Mouse (Mus musculus): ENCODE results near the gene Map7d1.
"Not testable (repeated sequence)": the region's sequence is repeated elsewhere in the genome, so short reads cannot be mapped to it uniquely, and the experiment has no call there.

Gene Map7d1

DNA sequence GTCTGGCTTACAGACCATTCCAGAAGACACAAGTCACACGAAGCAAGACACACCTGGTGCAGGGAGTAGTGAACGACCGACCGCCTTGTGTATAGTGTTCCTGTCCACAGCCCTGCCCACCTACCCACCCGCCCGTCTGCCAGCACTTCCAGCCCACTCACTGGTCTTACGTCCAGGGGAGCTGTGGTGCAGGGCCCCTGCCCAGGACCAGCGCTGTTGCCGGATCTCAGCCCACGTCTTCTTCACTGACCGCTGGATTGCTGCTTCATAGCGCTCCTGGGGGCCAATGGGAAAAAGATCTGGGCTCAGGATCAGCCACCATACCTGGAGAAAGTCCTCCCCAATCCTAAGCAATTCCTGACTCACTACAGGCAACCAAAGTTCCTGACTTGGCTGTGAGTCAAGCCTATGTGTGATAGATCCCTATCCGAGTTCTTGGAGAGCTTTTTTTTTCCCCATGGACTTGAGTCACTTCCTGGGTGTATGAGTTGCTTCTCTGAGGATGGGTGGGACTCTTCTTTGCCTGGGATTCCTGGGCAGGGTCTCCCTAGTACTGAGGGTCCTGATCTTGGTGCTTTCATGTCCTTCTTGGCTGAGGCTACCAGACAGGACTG is 16.2 kb downstream of the Map7d1 start:
- DNase-seq (ENCODE audit: low spot score), result no peak

DNA sequence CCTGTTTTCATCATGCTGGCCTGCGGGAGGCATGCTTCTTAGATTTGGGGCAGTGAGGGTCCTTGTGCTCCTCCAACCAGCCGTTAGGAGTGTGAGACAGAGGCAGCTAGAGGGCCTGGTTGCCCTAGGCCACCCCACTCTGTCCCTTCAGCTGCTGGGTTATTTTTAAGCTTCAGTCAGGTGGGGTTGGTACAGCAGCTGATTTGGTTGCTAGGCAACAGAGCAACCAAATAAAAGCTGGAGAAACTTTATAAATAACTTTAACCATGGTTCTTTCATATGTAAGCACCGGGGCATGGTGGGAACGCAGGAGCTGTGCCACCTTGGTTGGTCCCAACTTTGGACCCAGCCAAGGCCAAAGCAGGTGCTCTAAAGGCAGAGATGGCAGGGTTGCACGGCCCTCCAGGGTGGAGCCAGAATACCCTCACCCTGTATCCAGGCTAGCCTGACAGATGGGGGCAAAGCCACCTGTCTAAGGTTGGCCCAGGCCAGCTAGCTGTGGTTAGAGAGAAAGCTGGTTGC is 18.4 kb downstream of the Map7d1 start:
- DNase-seq (ENCODE audit: low spot score), result no peak

GRCm38 (mm10) chr4:126236467-126237280 is 19.5 kb downstream of the Map7d1 start:
- DNase-seq (ENCODE audit: low spot score), result no peak

- DNase-seq (ENCODE audit: low spot score), result no peak
These were observed 21.0 kb downstream of the Map7d1 start for GRCm38 (mm10) chr4:126235191-126235590.

- DNase-seq (ENCODE audit: low spot score), result no peak
These were observed 21.5 kb downstream of the Map7d1 start for GRCm38 (mm10) chr4:126234496-126235175.

DNA sequence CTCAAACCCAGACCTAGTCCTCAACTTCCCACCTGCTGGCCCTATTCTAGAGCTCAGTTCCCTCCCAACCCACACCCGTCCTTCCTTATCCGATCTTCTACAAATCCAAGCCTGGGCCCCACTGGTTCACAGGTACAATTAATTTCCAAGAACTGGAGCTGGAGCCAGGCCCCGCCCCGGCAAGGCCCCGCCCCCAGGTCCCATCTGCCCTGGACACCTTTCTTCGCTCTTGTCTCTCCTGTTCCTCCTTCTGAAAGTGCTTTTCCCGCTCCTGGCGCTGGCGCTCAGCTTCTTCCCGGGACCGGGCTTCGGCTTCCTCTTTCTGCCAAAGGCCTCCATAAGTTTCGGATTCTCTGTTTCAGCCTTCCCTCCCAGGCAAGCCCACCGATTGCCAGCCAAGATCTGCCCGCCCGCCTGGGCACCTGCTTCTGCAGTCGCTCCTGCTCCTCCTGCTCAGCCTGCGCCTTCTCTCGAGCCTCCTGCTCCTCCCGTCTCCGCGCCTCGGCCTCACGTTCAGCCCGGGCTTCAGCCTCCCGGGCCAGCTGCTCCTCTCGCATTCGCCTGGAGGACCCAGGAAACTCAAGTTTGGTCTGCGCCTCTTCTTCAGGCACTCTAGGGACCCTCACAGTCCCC is 22.4 kb downstream of the Map7d1 start:
- DNase-seq (ENCODE audit: low spot score), result no peak

DNA sequence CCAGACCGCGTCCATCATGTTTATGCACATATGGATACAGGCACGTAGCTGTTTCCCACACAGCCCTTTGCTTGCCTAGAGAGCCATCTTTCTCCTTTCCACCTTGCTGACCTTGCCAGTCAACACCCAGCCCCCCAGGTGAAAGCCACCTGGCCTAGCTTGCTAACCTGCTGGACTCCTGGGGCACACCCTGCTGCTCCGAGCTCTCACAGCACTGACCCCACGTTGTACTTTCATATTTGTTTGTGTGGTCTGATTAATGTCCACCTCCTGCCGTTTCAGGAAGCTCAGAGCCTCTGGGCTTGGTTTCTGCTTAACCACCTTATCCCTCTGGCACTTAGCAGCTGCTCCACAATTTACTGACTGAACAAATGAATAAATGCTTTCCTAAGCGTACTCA is 26.2 kb downstream of the Map7d1 start:
- no peak for DNase-seq (ENCODE audit: low spot score)

- no peak for DNase-seq (ENCODE audit: low spot score)
These were observed 28.0 kb downstream of the Map7d1 start for GRCm38 (mm10) chr4:126228144-126228543.

GRCm38 (mm10) chr4:126227077-126227761 is 28.9 kb downstream of the Map7d1 start:
- peak; percentile 73 for DNase-seq (ENCODE audit: low spot score)

- DNase-seq (ENCODE audit: low spot score), result no peak
These were observed 29.5 kb downstream of the Map7d1 start for GRCm38 (mm10) chr4:126226640-126227039.

DNA sequence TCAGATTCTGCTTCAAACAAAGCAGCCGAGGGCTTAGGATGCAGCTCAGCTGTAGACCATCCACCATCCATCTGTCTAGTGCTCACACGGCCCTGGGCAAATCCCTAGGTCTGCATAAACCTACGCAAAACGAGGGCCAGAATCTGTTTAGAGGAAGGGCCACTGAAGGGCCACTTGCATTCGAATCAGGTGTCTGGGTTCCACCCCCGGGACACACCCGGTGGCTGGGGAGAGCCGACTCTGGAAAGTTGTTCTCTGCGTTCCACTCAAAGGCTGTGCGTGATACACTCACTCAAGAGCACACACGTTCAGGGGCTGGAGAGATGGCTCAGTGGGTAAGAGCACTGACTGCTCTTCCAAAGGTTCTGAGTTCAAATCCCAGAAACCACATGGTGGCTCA is 33.5 kb downstream of the Map7d1 start:
- no peak for DNase-seq (ENCODE audit: low spot score)

- no peak for DNase-seq (ENCODE audit: low spot score)
These were observed 36.1 kb downstream of the Map7d1 start for GRCm38 (mm10) chr4:126220045-126220444.

GRCm38 (mm10) chr4:126219540-126219939 is 36.6 kb downstream of the Map7d1 start:
- not testable (repeated sequence) for DNase-seq (ENCODE audit: low spot score)

DNA sequence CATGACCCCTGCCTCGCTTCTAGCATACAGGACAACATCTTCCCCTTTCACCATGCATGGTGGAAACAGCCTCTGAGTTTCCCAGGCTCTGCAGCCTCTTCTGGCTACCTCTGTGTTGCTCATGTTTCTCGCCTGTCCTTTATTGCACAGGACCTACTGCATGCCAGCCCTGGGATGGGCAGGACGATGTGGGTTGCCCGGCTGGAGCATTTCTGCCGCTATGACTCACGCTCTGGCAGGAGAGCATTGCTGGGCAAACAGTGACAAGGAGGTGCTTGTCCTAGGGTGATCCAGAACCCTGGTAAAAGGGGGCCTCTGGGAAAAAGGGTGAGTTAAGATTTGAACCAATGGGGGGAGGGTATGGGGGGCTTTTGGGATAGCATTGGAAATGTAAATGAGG is 38.4 kb downstream of the Map7d1 start:
- DNase-seq (ENCODE audit: low spot score), result no peak

- DNase-seq (ENCODE audit: low spot score), result no peak
These were observed 49.1 kb downstream of the Map7d1 start for GRCm38 (mm10) chr4:126207081-126207480.

DNA sequence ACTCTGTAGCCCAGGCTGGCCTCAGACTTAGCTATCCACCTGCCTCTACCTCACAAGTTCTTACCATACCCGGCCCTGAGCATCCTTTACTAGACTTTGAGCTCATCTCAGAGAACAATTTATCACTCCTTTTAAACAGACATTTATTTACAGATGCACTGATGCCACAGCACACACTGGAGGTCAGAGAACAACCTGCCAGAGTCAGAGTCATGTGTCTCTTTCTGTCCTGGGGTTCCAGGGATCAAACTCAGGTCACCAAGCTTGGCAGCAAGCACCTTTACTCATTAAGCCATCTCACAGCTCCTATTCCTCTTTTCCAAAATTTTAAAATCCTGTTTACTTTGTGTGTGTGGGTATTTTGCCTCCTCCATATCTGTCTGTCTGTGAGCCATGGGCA is 50.8 kb downstream of the Map7d1 start:
- DNase-seq (ENCODE audit: low spot score), result no peak

- no peak for DNase-seq (ENCODE audit: low spot score)
These were observed 51.4 kb downstream of the Map7d1 start for GRCm38 (mm10) chr4:126204661-126205230.

DNA sequence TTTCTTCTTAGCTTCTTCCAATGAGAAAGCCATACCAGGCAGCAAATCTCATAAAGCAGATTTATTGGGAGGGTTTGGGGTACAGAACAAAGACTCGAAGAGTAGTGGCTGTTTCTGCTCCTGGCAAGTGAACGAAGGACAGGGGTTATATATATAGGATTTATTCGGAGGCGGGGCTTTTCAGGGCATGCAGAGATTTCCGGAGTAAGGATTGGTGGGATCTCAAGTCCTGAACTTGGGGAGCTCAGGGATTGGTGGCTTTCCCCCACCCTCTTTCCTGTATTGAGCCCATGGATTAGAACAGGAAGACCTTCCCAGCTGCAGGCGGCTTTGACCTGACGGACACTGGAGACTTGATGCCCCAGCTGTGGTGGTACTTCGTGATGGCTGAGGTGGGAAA is 52.1 kb downstream of the Map7d1 start:
- DNase-seq (ENCODE audit: low spot score), result no peak

DNA sequence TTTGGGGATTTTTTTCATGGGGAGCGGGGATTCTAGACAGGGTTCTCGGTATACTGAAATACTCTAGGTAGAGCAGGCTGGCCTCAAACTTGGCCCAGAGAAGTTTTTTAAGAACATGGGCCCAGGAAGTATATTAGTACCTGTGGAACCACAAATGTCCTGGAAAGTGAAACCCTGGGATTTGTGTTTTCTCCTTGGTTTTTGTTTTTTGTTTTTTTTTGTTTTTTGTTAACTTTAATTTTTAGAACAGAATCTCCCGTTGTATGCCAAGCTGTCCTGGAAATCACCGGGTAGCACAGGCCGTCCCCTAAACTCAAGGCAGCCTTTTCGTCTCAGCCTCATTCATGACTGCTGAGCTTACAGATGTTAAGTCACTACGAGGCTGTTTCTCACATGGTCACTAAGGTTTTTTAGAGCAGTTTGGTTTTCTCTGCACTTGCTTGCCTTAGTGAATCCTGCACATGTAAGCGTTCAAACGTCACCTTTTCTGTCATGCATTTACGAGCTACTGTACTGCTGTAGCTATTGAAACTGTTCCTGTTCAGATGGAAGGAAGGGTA is 52.7 kb downstream of the Map7d1 start:
- no peak for DNase-seq (ENCODE audit: low spot score)

DNA sequence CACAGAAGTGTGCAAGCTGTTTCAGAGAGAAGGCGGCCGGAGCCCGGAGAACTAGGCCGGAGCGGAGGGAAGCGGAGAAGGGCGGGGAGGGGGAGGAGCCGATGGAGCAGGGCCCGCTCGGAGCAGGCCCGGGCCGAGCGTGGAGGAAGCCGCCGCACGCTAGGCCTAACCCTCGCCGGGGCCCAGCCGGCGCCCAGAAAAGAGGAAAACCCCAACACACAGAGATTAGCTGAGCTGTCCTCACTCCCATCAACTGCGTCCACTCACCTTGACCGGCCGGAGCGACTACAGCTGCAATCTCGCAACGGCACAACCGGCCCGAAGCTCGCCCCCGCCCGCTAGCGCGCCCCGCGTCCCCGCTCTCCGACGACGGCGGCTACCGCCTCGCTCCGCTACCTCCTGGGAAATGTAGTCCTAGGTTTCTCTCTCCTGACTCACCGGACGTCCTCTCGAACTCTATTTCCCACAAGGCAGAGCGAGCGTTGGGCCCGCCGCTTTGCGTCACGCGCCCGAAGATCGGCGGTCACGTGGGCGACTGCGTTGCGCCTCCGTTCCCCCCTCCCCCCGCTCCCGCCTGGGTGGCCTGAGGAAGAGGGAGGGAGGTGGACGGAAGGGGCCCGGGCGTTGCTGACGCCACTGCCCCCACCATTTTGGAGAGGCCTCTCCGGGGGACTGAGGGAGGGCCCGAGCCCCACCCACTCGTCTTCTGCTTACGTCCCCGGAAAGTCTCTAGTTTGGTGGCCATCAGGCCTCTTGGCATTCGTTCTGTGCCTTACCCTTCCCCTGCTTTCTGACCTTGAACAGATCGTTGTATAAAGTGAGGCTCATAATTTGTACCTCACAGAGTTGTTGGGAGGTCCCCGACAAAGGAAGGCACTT is 53.6 kb downstream of the Map7d1 start, which contains the start of gene Thrap3:
Gene Thrap3, minus strand, starts transcription at position 458 of the 879 bp plus-strand sequence.
- peak; percentile 96 for DNase-seq (ENCODE audit: low spot score)
